Mouse (Mus musculus) skeletal muscle tissue, postnatal 0 days (tissue): Measurements from ENCODE around the gene Adtrp. TPM values are rescaled to one million over a fixed set of nuclear protein-coding genes. Genes with fewer than 3 reads are reported as not detected.

Experiments
- polyA plus RNA-seq: library from polyadenylated mRNA; unstranded; fragments of >200 nt; fragmentation: Nextera tagmentation; extraction: Ambion mirVana; gene quantifications from 2 replicates; pipeline ENCODE4 v1.2.1, GENCODE M21; 2015

The Adtrp gene
- polyA plus RNA-seq: 0.50 and 4.8 TPM in 2 replicates

DNA sequence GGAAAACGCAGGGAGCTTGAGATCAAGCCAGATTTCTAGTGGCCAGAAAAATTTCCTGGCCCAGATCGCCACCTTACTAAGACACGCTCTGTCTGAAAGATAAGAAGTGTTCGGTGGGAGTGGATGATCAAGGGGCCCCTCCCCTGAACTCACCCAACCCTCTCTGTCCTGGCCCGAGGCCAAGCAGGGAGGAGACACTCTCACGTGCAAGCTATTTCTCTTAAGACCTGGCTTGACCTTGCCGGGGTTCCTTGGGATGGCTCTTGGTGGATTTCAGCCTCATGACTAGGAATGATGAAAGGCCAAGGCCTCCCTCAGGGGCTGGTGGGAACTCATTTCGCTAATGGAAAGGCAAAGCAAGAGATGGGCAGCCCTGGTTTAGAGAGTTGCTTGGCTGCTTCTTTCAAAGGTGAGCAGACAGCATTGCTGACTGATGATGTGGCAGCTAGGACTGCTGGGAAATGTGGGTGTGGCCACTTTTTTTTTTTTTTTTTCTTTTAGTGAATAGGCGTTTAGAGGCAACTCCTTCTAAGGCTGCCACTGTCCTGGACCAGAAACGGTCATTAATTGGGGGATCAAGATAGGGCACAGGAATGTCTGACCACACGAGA, at the start of gene Adtrp:
Gene Adtrp (minus strand): TSS at position 169 of the 611 bp plus-strand sequence.

Other genes with a start within 250 kb of the Adtrp start
- gene Tmem170b, start 241.8 kb downstream of the Adtrp start, polyA plus RNA-seq: 12.1 and 17.1 TPM in 2 replicates
- 4.4 and 4.8 TPM in 2 replicates for gene Hivep1, start 204.3 kb upstream of the Adtrp start, polyA plus RNA-seq